Mouse (Mus musculus) midbrain, embryonic 16.5 days (tissue): ENCODE measurements at regions not wholly inside any gene's neighbourhood (a gene's known extent, or its start where the extent isn't known, plus 50 kb on each side); places are given as distances from the start of the nearest gene placed in this dataset.
A peak's percentile ranks its signal among the peaks of the same experiment; 100 is the strongest.

Source experiments
- ATAC-seq: fragments of 200-750 bp; cut with Nextera tagmentation; 2 replicates; pipeline ENCODE4 v1.8.0; 2017; ENCODE audit warnings: moderate TSS enrichment
- H3K27ac ChIP-seq: fragments of 300-500 bp; sonication (generic); 2 replicates; pipeline ENCODE4 v1.5.1; 2014; ENCODE audit warnings: mild to moderate bottlenecking, low read length, mixed read lengths
- H3K27me3 ChIP-seq: fragments of 300-500 bp; sonication (generic); 2 replicates; pipeline ENCODE4 v1.6.1; 2014; ENCODE audit warnings: low read depth, low read length, mixed read lengths; ENCODE audit not compliant: control insufficient read depth, insufficient read depth
- H3K36me3 ChIP-seq: fragments of 300-500 bp; sonication (generic); 2 replicates; pipeline ENCODE4 v1.6.1; 2014; ENCODE audit warnings: mild to moderate bottlenecking, low read length, moderate library complexity, mixed read lengths; ENCODE audit not compliant: control insufficient read depth, insufficient read depth
- H3K4me1 ChIP-seq: fragments of 300-500 bp; sonication (generic); 2 replicates; pipeline ENCODE4 v1.6.1; 2014; ENCODE audit warnings: mild to moderate bottlenecking, low read length, mixed read lengths; ENCODE audit not compliant: control insufficient read depth, insufficient read depth
- H3K4me2 ChIP-seq: fragments of 300-500 bp; sonication (generic); 2 replicates; pipeline ENCODE4 v1.6.1; 2014; ENCODE audit warnings: mild to moderate bottlenecking, low read length, mixed read lengths
- H3K4me3 ChIP-seq: fragments of 300-500 bp; sonication (generic); 2 replicates; pipeline ENCODE4 v1.5.1; 2014; ENCODE audit warnings: low read depth, mild to moderate bottlenecking, low read length, moderate library complexity, mixed read lengths
- H3K9ac ChIP-seq: fragments of 300-500 bp; sonication (generic); 2 replicates; pipeline ENCODE4 v1.6.1; 2014; ENCODE audit warnings: low read depth, low read length, mixed read lengths
- H3K9me3 ChIP-seq: fragments of 300-500 bp; sonication (generic); replicated peaks from 2 replicates; pipeline ENCODE4 v1.6.1; 2014; ENCODE audit warnings: mild to moderate bottlenecking, low read length, mixed read lengths; ENCODE audit not compliant: control insufficient read depth, poor library complexity, severe bottlenecking
- WGBS: fragments of 180-500 bp; shearing (Covaris S2); extraction: QIAGEN DNeasy Blood & Tissue Kit; methylation state at CpG from one replicate; pipeline ENCODE4 v1.1.7; 2014; 5-methylcytosine and 5-hydroxymethylcytosine counted together

- Histone ChIP-seq H3K4me3 (no peak overlapping the region), H3K4me2 (no peak overlapping the region), H3K27ac (no peak overlapping the region), H3K4me1 (peaks cover 11% of the 10 kb centered on the region), H3K27me3 (no peaks in the 10 kb centered on the region), H3K9ac (no peak overlapping the region), H3K36me3 (no peaks in the 10 kb centered on the region), H3K9me3 (no peaks in the 10 kb centered on the region)
- WGBS, result 71% methylated on average over 9 of the region's 9 CpGs
- ATAC-seq, result no peak
Observed at GRCm38 (mm10) chr2:75463091-75463490, 196.0 kb upstream of the Hnrnpa3 start.

DNA sequence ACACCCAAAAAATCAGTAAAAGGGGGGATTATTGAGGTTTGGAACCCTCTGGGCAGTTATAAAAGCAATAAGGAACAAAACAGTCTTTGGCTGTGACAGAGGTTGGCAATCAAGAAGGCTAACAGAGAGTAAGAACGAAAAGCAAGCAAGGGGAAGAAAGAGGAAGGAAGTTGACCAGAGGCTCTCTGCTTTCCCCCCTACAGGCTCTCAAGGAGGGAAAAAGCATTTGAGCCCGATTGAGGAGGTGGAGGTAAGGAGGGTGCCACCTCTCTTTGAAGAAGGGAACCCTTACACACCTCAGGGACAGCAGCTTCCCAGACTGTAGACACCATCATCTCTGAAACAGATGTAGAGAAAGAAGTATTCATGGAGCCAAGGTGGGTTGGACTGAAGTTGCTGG lies 194.6 kb upstream of the Hnrnpa3 start:
- Histone ChIP-seq H3K4me2 (no peak overlapping the region), H3K9ac (no peak overlapping the region), H3K9me3 (no peaks in the 10 kb centered on the region), H3K36me3 (no peaks in the 10 kb centered on the region), H3K4me1 (peaks cover 11% of the 10 kb centered on the region), H3K27me3 (no peaks in the 10 kb centered on the region), H3K4me3 (no peak overlapping the region), H3K27ac (no peak overlapping the region)
- WGBS, result 42% methylated on average over 2 of the region's 2 CpGs
- ATAC-seq, result no peak

DNA sequence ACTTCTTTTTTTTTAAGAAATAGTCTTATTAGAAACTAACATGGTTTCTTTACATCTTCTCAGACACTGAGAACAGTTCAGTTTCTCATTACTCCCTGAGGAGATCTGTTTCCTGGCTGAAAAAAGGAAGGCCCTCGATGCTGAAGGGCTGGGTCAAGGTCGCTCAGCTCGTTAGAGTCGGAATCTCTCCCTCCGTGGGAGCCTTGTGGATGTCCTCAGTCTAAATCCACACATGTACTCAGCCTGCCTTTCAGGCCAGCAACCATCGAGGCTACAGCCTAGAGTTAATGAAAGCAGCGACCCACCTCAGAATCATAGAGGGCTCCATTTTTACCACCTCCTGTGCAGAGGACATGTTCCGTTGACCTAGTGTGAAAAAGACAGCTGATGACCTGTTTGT lies 190.2 kb upstream of the Hnrnpa3 start:
- Histone ChIP-seq H3K4me1 (peaks cover 9% of the 10 kb centered on the region; the same call in 1 of the 2 replicates), H3K27ac (no peak overlapping the region; the same call in 1 of the 2 replicates), H3K9me3 (no peaks in the 10 kb centered on the region), H3K9ac (no peak overlapping the region), H3K4me2 (no peak overlapping the region), H3K27me3 (no peaks in the 10 kb centered on the region), H3K4me3 (no peak overlapping the region), H3K36me3 (no peaks in the 10 kb centered on the region)
- WGBS, result 69% methylated on average over 8 of the region's 8 CpGs
- ATAC-seq, result no peak

DNA sequence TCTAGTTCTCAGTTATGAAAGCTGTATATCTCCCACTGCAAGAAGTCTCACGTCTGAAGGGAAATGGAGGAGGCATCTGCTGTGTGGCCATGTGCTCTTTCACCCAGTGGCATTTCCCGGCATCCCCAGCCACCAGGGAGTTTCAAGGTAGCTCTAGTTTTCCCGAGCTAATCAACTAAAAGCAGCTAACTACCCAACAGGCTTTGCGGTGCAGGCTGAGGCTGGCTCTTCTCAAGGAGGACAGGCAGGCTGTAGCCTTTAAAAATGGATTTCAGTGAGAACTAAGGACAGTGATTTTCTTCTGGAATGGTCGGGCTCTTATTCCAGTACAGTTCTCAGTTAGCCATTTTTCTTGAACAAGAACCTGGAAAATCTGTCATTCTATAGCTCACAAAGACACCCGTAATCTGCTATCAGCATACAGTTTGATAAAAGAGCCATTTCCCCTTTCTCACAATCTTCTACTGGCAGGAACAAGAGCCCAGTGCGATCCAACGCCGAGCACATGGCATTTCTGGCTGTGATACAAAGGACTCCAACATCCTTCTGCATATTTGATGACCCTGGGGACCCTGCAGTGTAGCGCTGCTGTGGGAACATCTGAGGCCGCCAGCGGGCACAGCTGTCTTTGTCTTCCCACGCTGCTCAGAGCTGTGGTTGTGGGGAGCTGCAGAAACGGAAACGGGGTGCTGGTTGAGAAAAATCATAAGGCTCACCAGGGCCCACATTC lies 188.9 kb upstream of the Hnrnpa3 start:
- Histone ChIP-seq H3K9me3 (no peaks in the 10 kb centered on the region), H3K36me3 (no peaks in the 10 kb centered on the region), H3K27ac (peak overlapping the region; percentile 72), H3K4me2 (peak overlapping the region; percentile 35), H3K4me3 (no peak overlapping the region), H3K27me3 (no peaks in the 10 kb centered on the region), H3K9ac (peak overlapping the region; percentile 48; the same call in 1 of the 2 replicates), H3K4me1 (peaks cover 9% of the 10 kb centered on the region; the same call in 1 of the 2 replicates)
- WGBS, result 10% methylated on average over 15 of the region's 15 CpGs
- ATAC-seq, result peak; percentile 91

DNA sequence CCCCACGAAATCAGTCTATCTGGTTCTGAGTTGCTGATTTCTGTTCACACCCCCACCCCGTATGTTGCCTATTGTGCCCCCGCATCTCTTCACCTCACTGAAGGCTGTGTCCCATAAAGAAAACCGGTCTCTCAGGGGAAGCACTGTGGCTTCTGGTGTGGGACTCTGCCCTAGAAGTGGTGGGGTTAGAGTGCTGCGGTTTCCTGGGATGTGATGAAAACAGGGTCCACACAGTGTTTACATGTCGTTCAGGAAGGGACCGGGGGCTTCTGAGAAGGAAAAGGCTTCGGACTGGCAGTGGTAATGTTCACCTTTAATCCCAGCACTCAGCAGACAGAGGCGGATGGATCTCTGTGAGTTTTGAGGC lies 188.4 kb upstream of the Hnrnpa3 start:
- Histone ChIP-seq H3K4me2 (peak overlapping the region; percentile 35; the same call in 1 of the 2 replicates), H3K27me3 (no peaks in the 10 kb centered on the region), H3K9me3 (no peaks in the 10 kb centered on the region), H3K4me1 (peaks cover 9% of the 10 kb centered on the region; the same call in 1 of the 2 replicates), H3K9ac (no peak overlapping the region; the same call in 1 of the 2 replicates), H3K27ac (peak overlapping the region; percentile 72), H3K36me3 (no peaks in the 10 kb centered on the region), H3K4me3 (no peak overlapping the region)
- WGBS, result 38% methylated on average over 9 of the region's 9 CpGs
- ATAC-seq, result peak; percentile 69

- WGBS, result 86% methylated on average over 9 of the region's 9 CpGs
- Histone ChIP-seq H3K27ac (no peak overlapping the region), H3K4me1 (peaks cover 9% of the 10 kb centered on the region; the same call in 1 of the 2 replicates), H3K36me3 (no peaks in the 10 kb centered on the region), H3K4me3 (no peak overlapping the region), H3K9me3 (no peaks in the 10 kb centered on the region), H3K27me3 (no peaks in the 10 kb centered on the region), H3K9ac (no peak overlapping the region), H3K4me2 (no peak overlapping the region)
- no peak for ATAC-seq
Observed at GRCm38 (mm10) chr2:75472489-75472888, 186.6 kb upstream of the Hnrnpa3 start.

GRCm38 (mm10) chr2:75474509-75474908 lies 184.6 kb upstream of the Hnrnpa3 start:
- ATAC-seq, result no peak
- whole genome bisulfite sequencing, result 62% methylated on average over 6 of the region's 6 CpGs

GRCm38 (mm10) chr2:75476350-75476749 lies 182.7 kb upstream of the Hnrnpa3 start:
- Histone ChIP-seq H3K4me2 (no peak overlapping the region), H3K4me1 (no peaks in the 10 kb centered on the region), H3K27me3 (no peaks in the 10 kb centered on the region), H3K36me3 (no peaks in the 10 kb centered on the region), H3K4me3 (no peak overlapping the region), H3K9me3 (no peaks in the 10 kb centered on the region), H3K9ac (no peak overlapping the region), H3K27ac (no peak overlapping the region)
- WGBS, result 100% methylated on average over 1 of the region's 1 CpGs
- no peak for ATAC-seq

More at GRCm38 (mm10) chr2:75474509-75474908, 184.6 kb upstream of the Hnrnpa3 start:
- Histone ChIP-seq H3K9ac (no peak overlapping the region), H3K27me3 (no peaks in the 10 kb centered on the region), H3K9me3 (no peaks in the 10 kb centered on the region), H3K4me3 (no peak overlapping the region), H3K4me1 (peaks cover 9% of the 10 kb centered on the region; the same call in 1 of the 2 replicates), H3K27ac (no peak overlapping the region), H3K36me3 (no peaks in the 10 kb centered on the region), H3K4me2 (no peak overlapping the region)

GRCm38 (mm10) chr2:75477076-75477475 lies 182.0 kb upstream of the Hnrnpa3 start:
- no peaks in the 10 kb centered on the region for H3K36me3 ChIP-seq
- H3K27ac ChIP-seq, result no peak overlapping the region
- no peak overlapping the region for H3K4me2 ChIP-seq
- H3K9me3 ChIP-seq, result no peaks in the 10 kb centered on the region
- H3K4me3 ChIP-seq, result no peak overlapping the region
- 83% methylated on average over 8 of the region's 8 CpGs for WGBS
- H3K9ac ChIP-seq, result no peak overlapping the region
- no peak for ATAC-seq
- H3K27me3 ChIP-seq, result no peaks in the 10 kb centered on the region
- H3K4me1 ChIP-seq, result no peaks in the 10 kb centered on the region
